Mouse (Mus musculus) hindbrain, embryonic 12.5 days (tissue): ENCODE results near the gene Nphp3. TPM values are rescaled to one million over a fixed set of nuclear protein-coding genes. Genes with fewer than 3 reads are reported as not detected.

Experiments
- ATAC-seq: fragments of 200-750 bp; cut with Nextera tagmentation; 2 replicates; pipeline ENCODE4 v1.8.0; 2017; ENCODE audit warnings: moderate TSS enrichment; ENCODE audit not compliant: low FRiP score
- H3K27ac ChIP-seq: fragments of 300-500 bp; sonication (generic); 2 replicates; pipeline ENCODE4 v1.5.1; 2016; ENCODE audit warnings: mild to moderate bottlenecking
- H3K27me3 ChIP-seq: fragments of 300-500 bp; sonication (generic); 2 replicates; pipeline ENCODE4 v1.6.1; 2016; ENCODE audit warnings: mild to moderate bottlenecking
- H3K36me3 ChIP-seq: fragments of 300-500 bp; sonication (generic); 2 replicates; pipeline ENCODE4 v1.6.1; 2016; ENCODE audit warnings: mild to moderate bottlenecking
- H3K4me1 ChIP-seq: fragments of 300-500 bp; sonication (generic); 2 replicates; pipeline ENCODE4 v1.6.1; 2016
- H3K4me2 ChIP-seq: fragments of 300-500 bp; sonication (generic); replicated peaks from 2 replicates; pipeline ENCODE4 v1.6.1; 2016; ENCODE audit warnings: mild to moderate bottlenecking
- H3K4me3 ChIP-seq: fragments of 300-500 bp; sonication (generic); 2 replicates; pipeline ENCODE4 v1.5.1; 2016; ENCODE audit warnings: mild to moderate bottlenecking
- H3K9ac ChIP-seq: fragments of 300-500 bp; sonication (generic); 2 replicates; pipeline ENCODE4 v1.6.1; 2016; ENCODE audit warnings: mild to moderate bottlenecking, moderate library complexity
- H3K9me3 ChIP-seq: fragments of 300-500 bp; sonication (generic); replicated peaks from 2 replicates; pipeline ENCODE4 v1.6.1; 2016; ENCODE audit warnings: mild to moderate bottlenecking
- WGBS: fragments of 180-500 bp; shearing (Covaris S2); methylation state at CpG from one replicate; pipeline ENCODE4 v1.1.7; 2016; 5-methylcytosine and 5-hydroxymethylcytosine counted together
- polyA plus RNA-seq: library from polyadenylated mRNA; unstranded; fragments of >200 nt; fragmentation: Nextera tagmentation; extraction: Ambion mirVana; gene quantifications from 2 replicates; pipeline ENCODE4 v1.2.1, GENCODE M21; 2016

Nphp3 gene
- polyA plus RNA-seq = 6.6 and 7.3 TPM in 2 replicates

GRCm38 (mm10) chr9:104001921-104002859 lies at the start of gene Nphp3:
Nphp3 (plus strand) TSS chr9:104002544.
- no peaks in the 10 kb centered on the region for H3K9me3 ChIP-seq
- WGBS = 1% methylated on average over 55 of the region's 55 CpGs
- H3K27me3 ChIP-seq = peaks cover 6% of the 10 kb centered on the region; the same call in 1 of the 2 replicates
- peak within 1 kb of the TSS; percentile 71 for H3K4me3 ChIP-seq
- peak within 1 kb of the TSS; percentile 84 for H3K27ac ChIP-seq
- ATAC-seq = peak; percentile 99
- H3K4me1 ChIP-seq = peaks cover 11% of the 10 kb centered on the region; the same call in 1 of the 2 replicates
- peak within 1 kb of the TSS; percentile 67 for H3K4me2 ChIP-seq
- H3K36me3 ChIP-seq = no peaks in the 10 kb centered on the region
- peak within 1 kb of the TSS; percentile 78 for H3K9ac ChIP-seq

- 73% methylated on average over 6 of the region's 6 CpGs for WGBS
- no peak overlapping the region for H3K4me2 ChIP-seq
- ATAC-seq = no peak
- no peak overlapping the region for H3K4me3 ChIP-seq
- no peaks in the 10 kb centered on the region for H3K36me3 ChIP-seq
- H3K4me1 ChIP-seq = no peaks in the 10 kb centered on the region
- H3K9me3 ChIP-seq = no peaks in the 10 kb centered on the region
- H3K27ac ChIP-seq = no peak overlapping the region
- H3K27me3 ChIP-seq = no peaks in the 10 kb centered on the region
- H3K9ac ChIP-seq = no peak overlapping the region
These were observed 43.6 kb upstream of the Nphp3 start for GRCm38 (mm10) chr9:103958722-103959121.

- Histone ChIP-seq H3K36me3 (no peaks in the 10 kb centered on the region), H3K9ac (no peak overlapping the region), H3K4me1 (no peaks in the 10 kb centered on the region), H3K9me3 (no peaks in the 10 kb centered on the region), H3K4me2 (no peak overlapping the region), H3K4me3 (no peak overlapping the region), H3K27ac (no peak overlapping the region), H3K27me3 (no peaks in the 10 kb centered on the region)
- WGBS = 88% methylated on average over 10 of the region's 10 CpGs
- ATAC-seq = no peak
These were observed 42.4 kb upstream of the Nphp3 start for GRCm38 (mm10) chr9:103959989-103960388.

DNA sequence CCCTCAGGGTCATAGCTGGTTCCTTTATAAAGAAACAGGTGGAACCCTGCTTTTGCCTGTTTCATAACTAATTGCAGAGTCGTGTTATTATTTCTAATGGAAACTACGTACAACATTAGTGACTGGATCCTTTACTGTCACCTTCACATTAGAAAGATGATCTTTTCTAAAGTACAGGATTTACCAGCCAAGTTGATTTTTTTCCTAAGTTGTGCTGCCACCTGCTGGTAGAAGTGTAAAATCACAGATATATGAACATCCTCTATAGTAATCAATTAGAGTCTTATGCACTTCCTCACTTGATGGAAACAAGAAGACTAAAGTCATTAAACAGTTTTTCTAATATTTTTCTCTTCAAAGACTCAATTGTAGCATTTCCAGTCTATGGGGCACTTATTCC lies 5.8 kb upstream of the Nphp3 start:
- Histone ChIP-seq H3K4me2 (no peak overlapping the region), H3K4me1 (peaks cover 2% of the 10 kb centered on the region; the same call in 1 of the 2 replicates)
- no peak for ATAC-seq

GRCm38 (mm10) chr9:104000601-104001000 lies 1.7 kb upstream of the Nphp3 start:
- Histone ChIP-seq H3K4me3 (no peak overlapping the region), H3K4me2 (no peak overlapping the region), H3K9ac (no peak overlapping the region), H3K36me3 (no peaks in the 10 kb centered on the region), H3K9me3 (no peaks in the 10 kb centered on the region), H3K4me1 (peaks cover 11% of the 10 kb centered on the region; the same call in 1 of the 2 replicates), H3K27me3 (peaks cover 6% of the 10 kb centered on the region; the same call in 1 of the 2 replicates), H3K27ac (no peak overlapping the region)
- no peak for ATAC-seq
- 66% methylated on average over 3 of the region's 3 CpGs for WGBS

More for the DNA sequence above, 5.8 kb upstream of the Nphp3 start:
- no peak overlapping the region for H3K4me3 ChIP-seq
- no peak overlapping the region for H3K27ac ChIP-seq
- no peak overlapping the region for H3K9ac ChIP-seq
- no peaks in the 10 kb centered on the region for H3K36me3 ChIP-seq
- peaks cover 6% of the 10 kb centered on the region; the same call in 1 of the 2 replicates for H3K27me3 ChIP-seq
- no peaks in the 10 kb centered on the region for H3K9me3 ChIP-seq
- 7% methylated on average over 2 of the region's 2 CpGs for WGBS

- Histone ChIP-seq H3K27me3 (peaks cover 5% of the 10 kb centered on the region; the same call in 1 of the 2 replicates), H3K36me3 (no peaks in the 10 kb centered on the region), H3K9ac (peak overlapping the region; percentile 78), H3K4me2 (peak overlapping the region; percentile 67), H3K4me3 (peak overlapping the region; percentile 71), H3K9me3 (no peaks in the 10 kb centered on the region), H3K4me1 (peaks cover 11% of the 10 kb centered on the region; the same call in 1 of the 2 replicates), H3K27ac (peak overlapping the region; percentile 84)
- peak; percentile 59 for ATAC-seq
- under 1% methylated on average over 37 of the region's 37 CpGs for WGBS
These were observed 578 bp downstream of the Nphp3 start for GRCm38 (mm10) chr9:104002913-104003330.

DNA sequence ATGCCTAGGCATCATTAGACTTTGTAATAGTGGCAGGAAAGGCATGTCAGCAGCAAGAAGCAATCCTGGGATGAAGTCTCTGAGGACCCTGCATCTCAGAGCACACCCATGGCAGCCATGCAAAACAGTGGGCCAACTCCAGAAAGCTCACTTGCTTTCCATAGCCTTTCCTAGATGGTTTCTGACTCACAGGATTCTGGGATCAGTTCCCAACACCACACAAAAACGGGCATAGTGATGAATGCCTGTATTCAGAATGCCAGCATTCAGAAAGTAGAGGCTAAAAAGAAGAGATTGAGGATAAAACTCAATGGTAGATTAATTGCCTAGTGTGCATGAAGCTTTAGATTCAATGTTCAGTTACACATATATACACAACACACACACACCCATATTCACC lies 12.2 kb downstream of the Nphp3 start:
- H3K36me3 ChIP-seq = peaks cover 39% of the 10 kb centered on the region; the same call in 1 of the 2 replicates
- no peak overlapping the region for H3K27ac ChIP-seq
- 72% methylated on average over 1 of the region's 1 CpGs for WGBS
- H3K9me3 ChIP-seq = no peaks in the 10 kb centered on the region
- H3K4me1 ChIP-seq = no peaks in the 10 kb centered on the region
- H3K9ac ChIP-seq = no peak overlapping the region
- H3K4me2 ChIP-seq = no peak overlapping the region
- no peaks in the 10 kb centered on the region for H3K27me3 ChIP-seq
- ATAC-seq = no peak
- no peak overlapping the region for H3K4me3 ChIP-seq

- WGBS = 94% methylated on average over 10 of the region's 10 CpGs
- no peak overlapping the region for H3K4me2 ChIP-seq
- no peaks in the 10 kb centered on the region for H3K9me3 ChIP-seq
- H3K27me3 ChIP-seq = no peaks in the 10 kb centered on the region
- ATAC-seq = no peak
- H3K4me1 ChIP-seq = no peaks in the 10 kb centered on the region
- peaks cover 43% of the 10 kb centered on the region for H3K36me3 ChIP-seq
- H3K27ac ChIP-seq = no peak overlapping the region
- no peak overlapping the region for H3K4me3 ChIP-seq
- no peak overlapping the region for H3K9ac ChIP-seq
These were observed 18.7 kb downstream of the Nphp3 start for GRCm38 (mm10) chr9:104021026-104021425.

- H3K9ac ChIP-seq = no peak overlapping the region
- no peaks in the 10 kb centered on the region for H3K4me1 ChIP-seq
- WGBS = 96% methylated on average over 8 of the region's 8 CpGs
- H3K27me3 ChIP-seq = no peaks in the 10 kb centered on the region
- H3K36me3 ChIP-seq = peaks cover 42% of the 10 kb centered on the region
- no peak for ATAC-seq
- no peak overlapping the region for H3K4me3 ChIP-seq
- H3K9me3 ChIP-seq = no peaks in the 10 kb centered on the region
- H3K4me2 ChIP-seq = no peak overlapping the region
- H3K27ac ChIP-seq = no peak overlapping the region
These were observed 24.8 kb downstream of the Nphp3 start for GRCm38 (mm10) chr9:104027186-104027585.

DNA sequence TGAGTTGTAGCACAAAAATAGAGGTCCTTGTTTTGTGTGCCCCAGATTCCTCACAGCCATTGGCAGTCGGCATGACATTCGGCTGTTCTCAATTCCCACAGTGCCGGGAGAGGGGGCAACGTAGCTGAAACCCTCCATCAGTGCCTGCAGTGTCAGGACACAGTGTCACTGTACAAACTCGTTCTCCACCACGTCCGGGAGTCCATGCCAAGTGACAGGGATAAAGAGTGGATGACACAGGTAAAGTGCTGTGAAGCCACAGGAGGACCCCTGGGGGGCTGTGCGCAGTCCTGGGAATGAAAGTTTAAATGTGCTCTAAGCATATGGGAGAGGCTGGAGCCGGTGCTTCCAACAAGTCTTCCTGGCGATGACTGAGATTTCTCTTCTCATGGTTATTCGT lies 27.5 kb downstream of the Nphp3 start:
- no peak for ATAC-seq
- Histone ChIP-seq H3K4me2 (no peak overlapping the region), H3K27me3 (no peaks in the 10 kb centered on the region), H3K9me3 (no peaks in the 10 kb centered on the region), H3K4me1 (no peaks in the 10 kb centered on the region), H3K4me3 (no peak overlapping the region), H3K9ac (no peak overlapping the region), H3K27ac (no peak overlapping the region), H3K36me3 (peaks cover 34% of the 10 kb centered on the region)
- 91% methylated on average over 11 of the region's 11 CpGs for WGBS

GRCm38 (mm10) chr9:104034231-104034630 lies 31.9 kb downstream of the Nphp3 start:
- Histone ChIP-seq H3K27me3 (no peaks in the 10 kb centered on the region), H3K4me1 (no peaks in the 10 kb centered on the region), H3K36me3 (peaks cover 18% of the 10 kb centered on the region), H3K27ac (no peak overlapping the region), H3K9ac (no peak overlapping the region), H3K4me3 (no peak overlapping the region), H3K4me2 (no peak overlapping the region), H3K9me3 (no peaks in the 10 kb centered on the region)
- no peak for ATAC-seq
- WGBS = 77% methylated on average over 8 of the region's 8 CpGs

GRCm38 (mm10) chr9:104034718-104035117 lies 32.4 kb downstream of the Nphp3 start:
- Histone ChIP-seq H3K4me3 (no peak overlapping the region), H3K9ac (no peak overlapping the region), H3K9me3 (no peaks in the 10 kb centered on the region), H3K27ac (no peak overlapping the region), H3K4me1 (no peaks in the 10 kb centered on the region), H3K36me3 (peaks cover 17% of the 10 kb centered on the region), H3K4me2 (no peak overlapping the region), H3K27me3 (no peaks in the 10 kb centered on the region)
- no peak for ATAC-seq
- WGBS = 73% methylated on average over 6 of the region's 6 CpGs
